Mouse (Mus musculus): ENCODE measurements at regions not wholly inside any gene's neighbourhood (a gene's known extent, or its start where the extent isn't known, plus 50 kb on each side); places are given as distances from the start of the nearest gene placed in this dataset.

GRCm38 (mm10) chr3:66536673-66537072 lies 240.0 kb upstream of the Veph1 start:
- in situ Hi-C loops (cut with MboI; ENCODE audit: low pct_unique_long_range_greater_than_20kb in 1 of 2, low sequenced_read_pairs in 2 of 2, unreplicated experiment in 1 of 2), result no loop called here

- in situ Hi-C loops (cut with MboI; ENCODE audit: low pct_unique_long_range_greater_than_20kb in 1 of 2, low sequenced_read_pairs in 2 of 2, unreplicated experiment in 1 of 2), result no loop called here
Observed at GRCm38 (mm10) chr3:66535786-66536529, 239.3 kb upstream of the Veph1 start.

- in situ Hi-C loops (cut with MboI; ENCODE audit: low pct_unique_long_range_greater_than_20kb in 1 of 2, low sequenced_read_pairs in 2 of 2, unreplicated experiment in 1 of 2), result no loop called here
Observed at GRCm38 (mm10) chr3:66519925-66520324, 223.3 kb upstream of the Veph1 start.

- in situ Hi-C loops (cut with MboI; ENCODE audit: low pct_unique_long_range_greater_than_20kb in 1 of 2, low sequenced_read_pairs in 2 of 2, unreplicated experiment in 1 of 2), result no loop called here
Observed at GRCm38 (mm10) chr3:66518289-66518688, 221.7 kb upstream of the Veph1 start.

GRCm38 (mm10) chr3:66515773-66516406 lies 219.3 kb upstream of the Veph1 start:
- in situ Hi-C loops (cut with MboI; ENCODE audit: low pct_unique_long_range_greater_than_20kb in 1 of 2, low sequenced_read_pairs in 2 of 2, unreplicated experiment in 1 of 2), result no loop called here

- in situ Hi-C loops (cut with MboI; ENCODE audit: low pct_unique_long_range_greater_than_20kb in 1 of 2, low sequenced_read_pairs in 2 of 2, unreplicated experiment in 1 of 2), result no loop called here
Observed at GRCm38 (mm10) chr3:66514587-66514986, 217.9 kb upstream of the Veph1 start.

- in situ Hi-C loops (cut with MboI; ENCODE audit: low pct_unique_long_range_greater_than_20kb in 1 of 2, low sequenced_read_pairs in 2 of 2, unreplicated experiment in 1 of 2), result no loop called here
Observed at GRCm38 (mm10) chr3:66512408-66512807, 215.8 kb upstream of the Veph1 start.

- in situ Hi-C loops (cut with MboI; ENCODE audit: low pct_unique_long_range_greater_than_20kb in 1 of 2, low sequenced_read_pairs in 2 of 2, unreplicated experiment in 1 of 2), result no loop called here
Observed at GRCm38 (mm10) chr3:66510455-66510854, 213.8 kb upstream of the Veph1 start.

GRCm38 (mm10) chr3:66506125-66506524 lies 209.5 kb upstream of the Veph1 start:
- in situ Hi-C loops (cut with MboI; ENCODE audit: low pct_unique_long_range_greater_than_20kb in 1 of 2, low sequenced_read_pairs in 2 of 2, unreplicated experiment in 1 of 2), result no loop called here

- in situ Hi-C loops (cut with MboI; ENCODE audit: low pct_unique_long_range_greater_than_20kb in 1 of 2, low sequenced_read_pairs in 2 of 2, unreplicated experiment in 1 of 2), result no loop called here
Observed at GRCm38 (mm10) chr3:66505476-66506076, 208.9 kb upstream of the Veph1 start.

GRCm38 (mm10) chr3:66504717-66505116 lies 208.1 kb upstream of the Veph1 start:
- in situ Hi-C loops (cut with MboI; ENCODE audit: low pct_unique_long_range_greater_than_20kb in 1 of 2, low sequenced_read_pairs in 2 of 2, unreplicated experiment in 1 of 2), result no loop called here

GRCm38 (mm10) chr3:66503615-66504014 lies 207.0 kb upstream of the Veph1 start:
- in situ Hi-C loops (cut with MboI; ENCODE audit: low pct_unique_long_range_greater_than_20kb in 1 of 2, low sequenced_read_pairs in 2 of 2, unreplicated experiment in 1 of 2), result no loop called here

- in situ Hi-C loops (cut with MboI; ENCODE audit: low pct_unique_long_range_greater_than_20kb in 1 of 2, low sequenced_read_pairs in 2 of 2, unreplicated experiment in 1 of 2), result no loop called here
Observed at GRCm38 (mm10) chr3:66501865-66502264, 205.2 kb upstream of the Veph1 start.

GRCm38 (mm10) chr3:66494442-66495113 lies 197.9 kb upstream of the Veph1 start:
- in situ Hi-C loops (cut with MboI; ENCODE audit: low pct_unique_long_range_greater_than_20kb in 1 of 2, low sequenced_read_pairs in 2 of 2, unreplicated experiment in 1 of 2), result no loop called here

GRCm38 (mm10) chr3:66490696-66491357 lies 194.2 kb upstream of the Veph1 start:
- in situ Hi-C loops (cut with MboI; ENCODE audit: low pct_unique_long_range_greater_than_20kb in 1 of 2, low sequenced_read_pairs in 2 of 2, unreplicated experiment in 1 of 2), result no loop called here

- in situ Hi-C loops (cut with MboI; ENCODE audit: low pct_unique_long_range_greater_than_20kb in 1 of 2, low sequenced_read_pairs in 2 of 2, unreplicated experiment in 1 of 2), result no loop called here
Observed at GRCm38 (mm10) chr3:66488724-66489123, 192.1 kb upstream of the Veph1 start.

GRCm38 (mm10) chr3:66486658-66487057 lies 190.0 kb upstream of the Veph1 start:
- in situ Hi-C loops (cut with MboI; ENCODE audit: low pct_unique_long_range_greater_than_20kb in 1 of 2, low sequenced_read_pairs in 2 of 2, unreplicated experiment in 1 of 2), result no loop called here

GRCm38 (mm10) chr3:66486184-66486583 lies 189.5 kb upstream of the Veph1 start:
- in situ Hi-C loops (cut with MboI; ENCODE audit: low pct_unique_long_range_greater_than_20kb in 1 of 2, low sequenced_read_pairs in 2 of 2, unreplicated experiment in 1 of 2), result no loop called here

GRCm38 (mm10) chr3:66480718-66481117 lies 184.1 kb upstream of the Veph1 start:
- in situ Hi-C loops (cut with MboI; ENCODE audit: low pct_unique_long_range_greater_than_20kb in 1 of 2, low sequenced_read_pairs in 2 of 2, unreplicated experiment in 1 of 2), result no loop called here
